Mouse (Mus musculus): ENCODE measurements around the gene Nop58. TPM values are rescaled to one million over a fixed set of nuclear protein-coding genes. Genes with fewer than 3 reads are reported as not detected.
"Not testable (repeated sequence)": the region's sequence is repeated elsewhere in the genome, so short reads cannot be mapped to it uniquely, and the experiment has no call there.

The Nop58 gene
- polyA plus RNA-seq, 1 experiment from 2014 or later = 158 TPM

DNA sequence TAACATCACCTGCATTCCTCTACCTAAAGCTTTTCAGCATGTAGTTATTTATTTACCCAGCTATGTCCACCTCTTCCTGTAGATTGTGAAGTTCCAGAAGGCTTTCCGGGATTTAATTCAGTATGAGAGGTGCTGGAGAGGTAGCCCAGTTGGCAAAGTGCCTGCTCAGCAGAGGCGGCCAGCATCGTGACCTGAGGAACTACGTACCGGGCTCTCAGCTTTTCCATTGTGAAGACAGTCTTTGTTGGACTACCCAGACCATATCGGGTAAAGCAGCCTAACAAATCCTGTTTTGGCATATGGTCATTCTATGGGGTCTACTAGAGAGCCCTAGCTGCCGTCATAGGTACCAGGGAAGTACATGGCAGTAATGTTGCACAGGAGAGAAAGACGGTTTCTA is 45.3 kb downstream of the Nop58 start:
- Histone ChIP-seq H3K27me3 (replicated peaks) (no peaks in the 10 kb centered on the region), H3K4me1 (peaks cover 9% of the 10 kb centered on the region), H3K9me3 (no peaks in the 10 kb centered on the region), H3K27ac (replicated peaks) (no peak overlapping the region), H3K9ac (no peak overlapping the region), H3K4me3 (no peak overlapping the region), H3K4me2 (no peak overlapping the region), H3K36me3 (no peaks in the 10 kb centered on the region)
- ATAC-seq (ENCODE audit: extremely low read depth, insufficient number of reproducible peaks, low FRiP score, low TSS enrichment) = no peak
- 76% methylated on average over 8 of the region's 8 CpGs for WGBS

DNA sequence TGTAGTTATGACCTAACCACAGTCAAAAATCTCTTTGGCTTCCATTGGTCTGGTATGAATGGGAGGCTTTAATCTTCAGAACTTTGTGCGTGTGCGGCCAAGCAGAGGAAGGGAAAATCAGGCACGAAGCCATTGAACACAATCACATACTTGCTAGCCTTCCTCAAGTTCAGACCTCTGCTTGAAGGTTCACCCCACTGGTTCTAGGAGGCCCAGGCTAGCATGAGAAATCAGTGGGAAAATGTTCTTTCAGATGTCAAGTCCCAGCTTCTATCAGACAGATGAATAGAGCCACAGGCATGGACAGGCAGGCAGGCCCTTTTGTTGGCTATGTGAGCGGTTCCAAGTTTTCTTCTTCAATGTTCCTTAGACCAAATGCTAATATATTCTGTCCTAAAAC is 46.0 kb downstream of the Nop58 start:
- no peak overlapping the region for H3K27ac ChIP-seq (replicated peaks)
- H3K9me3 ChIP-seq = no peaks in the 10 kb centered on the region
- peaks cover 4% of the 10 kb centered on the region for H3K4me1 ChIP-seq
- no peak overlapping the region for H3K4me3 ChIP-seq
- H3K4me2 ChIP-seq = no peak overlapping the region
- no peak for ATAC-seq (ENCODE audit: extremely low read depth, insufficient number of reproducible peaks, low FRiP score, low TSS enrichment)
- H3K27me3 ChIP-seq (replicated peaks) = no peaks in the 10 kb centered on the region
- WGBS = 89% methylated on average over 4 of the region's 4 CpGs
- H3K36me3 ChIP-seq = no peaks in the 10 kb centered on the region
- H3K9ac ChIP-seq = no peak overlapping the region

DNA sequence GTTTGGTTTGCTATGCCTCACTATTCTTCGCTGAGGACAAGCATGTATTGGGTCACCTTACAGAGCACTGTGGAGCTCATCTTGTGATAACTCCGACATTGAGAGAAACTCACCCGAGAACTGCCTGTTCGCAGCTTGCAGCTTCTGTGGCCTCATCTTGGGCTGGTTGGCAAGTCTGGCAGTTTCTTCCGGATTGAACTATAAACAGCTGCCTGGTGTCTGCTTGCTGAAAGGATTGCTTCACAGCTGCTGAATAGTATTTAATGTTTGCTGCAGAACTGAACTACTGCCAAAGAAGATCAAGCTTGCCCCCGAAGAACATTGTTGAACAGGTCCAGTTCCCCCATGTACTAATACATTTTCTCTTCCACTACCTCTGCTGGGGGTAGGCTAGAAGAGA is 49.3 kb downstream of the Nop58 start:
- H3K9me3 ChIP-seq = no peaks in the 10 kb centered on the region
- no peaks in the 10 kb centered on the region for H3K27me3 ChIP-seq (replicated peaks)
- WGBS = 53% methylated on average over 6 of the region's 6 CpGs
- ATAC-seq (ENCODE audit: extremely low read depth, insufficient number of reproducible peaks, low FRiP score, low TSS enrichment) = no peak
- H3K9ac ChIP-seq = no peak overlapping the region
- H3K27ac ChIP-seq (replicated peaks) = no peak overlapping the region
- H3K4me1 ChIP-seq = 0 out of 2 replicates have a peak, but pooled peaks cover 4% of the 10 kb centered on the region
- H3K4me2 ChIP-seq = no peak overlapping the region
- H3K36me3 ChIP-seq = no peaks in the 10 kb centered on the region
- H3K4me3 ChIP-seq = no peak overlapping the region

DNA sequence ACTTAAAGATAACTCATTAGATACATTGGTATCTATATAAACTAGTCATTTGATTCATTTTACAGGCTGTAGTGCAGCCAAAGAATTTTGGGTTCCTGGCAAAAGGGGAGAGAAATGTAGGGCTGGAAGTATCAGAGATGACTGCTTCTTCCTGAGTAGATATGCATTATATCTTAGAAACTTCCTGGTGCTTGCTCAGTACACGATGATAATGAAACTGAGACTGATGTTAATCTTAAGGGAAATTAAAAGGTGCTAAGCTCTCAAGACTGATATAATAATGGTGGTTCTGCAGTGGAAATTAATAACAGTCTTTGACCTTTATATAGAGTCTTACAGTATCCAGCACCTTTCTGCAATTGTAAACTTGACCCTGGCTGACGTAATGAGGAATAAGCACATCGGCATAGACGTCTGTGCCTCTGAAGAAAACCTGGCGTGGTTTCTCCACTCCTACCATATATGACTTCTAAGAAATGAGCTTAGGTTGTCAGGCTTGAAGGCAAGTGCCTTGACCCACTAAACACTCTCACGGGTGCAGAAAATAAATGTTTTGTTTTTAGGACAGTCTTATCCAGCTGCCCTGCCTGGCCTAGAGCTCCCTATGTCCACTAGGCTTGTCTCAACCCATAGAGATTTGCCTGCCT is 54.1 kb downstream of the Nop58 start:
- no peak overlapping the region for H3K4me2 ChIP-seq
- H3K9me3 ChIP-seq = no peaks in the 10 kb centered on the region
- peak overlapping the region; percentile 50 for H3K27ac ChIP-seq (replicated peaks)
- WGBS = 60% methylated on average over 6 of the region's 6 CpGs
- no peak overlapping the region for H3K9ac ChIP-seq
- H3K4me3 ChIP-seq = no peak overlapping the region
- H3K27me3 ChIP-seq (replicated peaks) = no peaks in the 10 kb centered on the region
- H3K36me3 ChIP-seq = no peaks in the 10 kb centered on the region
- no peak for ATAC-seq (ENCODE audit: extremely low read depth, insufficient number of reproducible peaks, low FRiP score, low TSS enrichment)
- H3K4me1 ChIP-seq = peaks cover 11% of the 10 kb centered on the region; the same call in 1 of the 2 replicates

DNA sequence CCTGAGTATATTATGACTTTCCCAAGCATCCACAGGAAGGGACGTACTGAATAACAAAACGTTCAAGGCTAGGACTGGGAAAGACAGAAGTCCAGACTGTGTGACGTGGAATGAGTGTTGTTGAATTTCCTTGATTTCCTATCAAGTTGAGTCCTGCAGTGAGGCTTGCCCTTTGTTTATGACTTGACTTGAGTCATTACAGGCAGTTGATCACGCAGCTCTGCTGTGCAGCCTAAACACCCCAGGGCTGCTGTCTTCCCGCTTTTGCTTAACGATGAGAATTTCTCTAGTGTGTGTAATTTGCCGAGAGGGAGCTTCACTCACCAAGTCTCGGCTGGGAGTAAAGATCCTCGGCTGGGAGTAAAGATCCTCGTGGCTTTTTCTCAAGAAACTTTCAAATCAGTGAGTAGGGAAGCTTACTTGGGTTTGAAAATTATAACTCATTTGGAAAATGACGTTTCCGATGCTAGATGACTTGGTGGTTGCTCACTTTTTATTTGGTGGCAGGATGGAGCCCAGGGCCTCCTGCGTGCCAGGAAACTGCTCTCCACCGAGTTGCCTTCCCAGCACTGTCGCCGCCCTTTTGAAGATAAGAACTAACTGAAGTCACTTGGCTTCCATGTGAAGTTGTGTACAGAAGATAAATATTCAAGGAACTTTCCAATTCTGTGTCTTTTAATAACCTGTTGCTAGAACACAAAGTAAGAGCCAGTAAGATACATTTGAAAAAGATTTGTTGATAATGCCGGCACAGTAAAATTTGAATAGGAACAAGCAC is 55.0 kb downstream of the Nop58 start:
- whole genome bisulfite sequencing = 49% methylated on average over 17 of the region's 17 CpGs
- Histone ChIP-seq H3K4me2 (no peak overlapping the region), H3K9ac (no peak overlapping the region), H3K9me3 (no peaks in the 10 kb centered on the region), H3K27ac (replicated peaks) (peak overlapping the region; percentile 50), H3K4me1 (peaks cover 11% of the 10 kb centered on the region; the same call in 1 of the 2 replicates), H3K36me3 (no peaks in the 10 kb centered on the region), H3K4me3 (no peak overlapping the region), H3K27me3 (replicated peaks) (no peaks in the 10 kb centered on the region)
- ATAC-seq (ENCODE audit: extremely low read depth, insufficient number of reproducible peaks, low FRiP score, low TSS enrichment) = no peak

DNA sequence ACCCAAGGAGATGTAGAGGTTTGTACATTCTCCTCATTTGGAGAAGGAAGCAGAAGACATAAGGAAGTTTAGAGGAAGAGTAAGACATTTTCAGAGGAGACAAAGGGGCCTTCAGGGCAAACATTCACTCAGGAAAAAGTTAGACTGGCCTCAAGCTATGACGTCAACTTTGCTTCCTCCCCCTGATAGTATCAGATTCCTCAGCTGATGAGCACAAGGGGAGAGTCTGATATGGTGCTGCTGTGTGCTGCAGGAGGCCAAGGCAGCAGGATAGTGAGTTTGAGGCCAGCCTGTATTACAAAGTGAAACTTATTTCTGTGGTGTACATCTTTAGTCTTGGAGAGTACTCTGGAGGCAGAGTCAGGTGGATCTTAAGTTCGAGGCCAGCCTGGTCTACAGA is 64.3 kb downstream of the Nop58 start:
- 32% methylated on average over 2 of the region's 2 CpGs for WGBS
- Histone ChIP-seq H3K27me3 (replicated peaks) (no peaks in the 10 kb centered on the region), H3K4me3 (no peak overlapping the region)

DNA sequence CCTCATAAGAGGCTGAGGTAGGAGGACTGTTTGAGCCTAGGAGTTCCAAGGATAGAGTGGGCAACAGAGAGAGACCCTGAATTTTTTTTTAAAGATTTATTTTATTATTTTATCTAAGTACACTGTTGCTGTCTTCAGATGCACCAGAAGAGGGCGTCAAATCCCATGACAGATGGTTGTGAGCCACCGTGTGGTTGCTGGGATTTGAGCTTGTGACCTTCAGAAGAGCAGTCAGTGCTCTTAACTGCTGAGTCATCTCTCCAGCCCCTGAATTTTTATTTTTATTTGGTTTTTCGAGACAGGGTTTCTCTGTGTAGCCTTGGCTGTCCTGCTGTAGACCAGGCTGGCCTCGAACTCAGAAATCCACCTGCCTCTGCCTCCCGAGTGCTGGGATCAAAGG is 65.0 kb downstream of the Nop58 start:
- H3K27me3 ChIP-seq (replicated peaks); H3K27ac ChIP-seq (replicated peaks); H3K4me2 ChIP-seq; H3K36me3 ChIP-seq; ATAC-seq (ENCODE audit: extremely low read depth, insufficient number of reproducible peaks, low FRiP score, low TSS enrichment); H3K9me3 ChIP-seq; H3K4me3 ChIP-seq; H3K4me1 ChIP-seq; H3K9ac ChIP-seq: not testable (repeated sequence)
- WGBS = 70% methylated on average over 5 of the region's 5 CpGs

More for the DNA sequence above, 64.3 kb downstream of the Nop58 start:
- H3K4me1 ChIP-seq = no peaks in the 10 kb centered on the region
- no peaks in the 10 kb centered on the region for H3K36me3 ChIP-seq
- ATAC-seq (ENCODE audit: extremely low read depth, insufficient number of reproducible peaks, low FRiP score, low TSS enrichment) = no peak
- H3K4me2 ChIP-seq = no peak overlapping the region
- H3K9me3 ChIP-seq = no peaks in the 10 kb centered on the region
- no peak overlapping the region for H3K27ac ChIP-seq (replicated peaks)
- H3K9ac ChIP-seq = no peak overlapping the region

DNA sequence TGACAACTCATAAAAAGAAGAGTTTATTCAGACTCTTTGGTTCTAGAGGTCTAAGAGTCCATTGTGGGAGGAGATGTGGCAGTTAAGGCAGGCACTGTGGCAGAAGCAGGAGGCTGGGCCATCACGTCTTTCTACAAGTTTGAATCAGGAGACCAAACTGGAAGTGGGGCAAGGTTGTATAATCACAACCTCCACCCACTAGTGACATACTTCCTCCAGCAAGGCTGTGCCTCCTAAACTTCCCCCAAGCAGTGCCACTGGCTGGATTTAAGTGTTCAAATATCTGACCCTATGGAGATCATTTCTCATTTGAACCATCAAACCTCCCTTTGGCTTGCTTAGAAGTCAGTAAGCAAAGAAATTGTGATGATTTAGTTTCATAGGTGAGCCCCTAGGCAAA is 70.5 kb downstream of the Nop58 start:
- H3K27ac ChIP-seq (replicated peaks) = no peak overlapping the region
- H3K9ac ChIP-seq = no peak overlapping the region
- H3K36me3 ChIP-seq = no peaks in the 10 kb centered on the region
- no peak overlapping the region for H3K4me3 ChIP-seq
- ATAC-seq (ENCODE audit: extremely low read depth, insufficient number of reproducible peaks, low FRiP score, low TSS enrichment) = no peak
- no peaks in the 10 kb centered on the region for H3K4me1 ChIP-seq
- no peak overlapping the region for H3K4me2 ChIP-seq
- 69% methylated on average over 1 of the region's 1 CpGs for WGBS
- no peaks in the 10 kb centered on the region for H3K27me3 ChIP-seq (replicated peaks)
- no peaks in the 10 kb centered on the region for H3K9me3 ChIP-seq

DNA sequence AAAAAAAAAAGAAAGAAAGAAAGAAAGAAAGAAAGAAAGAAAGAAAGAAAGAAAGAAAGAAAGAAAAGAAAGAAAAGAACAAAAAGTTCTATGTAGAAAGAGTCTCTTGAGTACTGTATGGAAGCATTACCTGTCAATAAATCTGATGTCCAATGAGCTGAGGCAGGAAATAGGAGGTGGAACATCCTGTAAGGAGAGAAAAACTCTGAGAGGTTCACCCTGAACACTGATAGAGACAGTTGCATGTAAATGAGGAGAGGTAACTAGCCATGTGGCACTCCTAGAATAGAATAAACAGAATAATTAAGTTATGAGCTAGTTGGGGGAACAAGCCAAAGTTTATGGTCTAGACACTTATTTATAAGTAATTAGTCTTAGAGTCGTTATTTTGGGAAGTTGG is 73.6 kb downstream of the Nop58 start:
- Histone ChIP-seq H3K9ac (no peak overlapping the region), H3K4me3 (no peak overlapping the region), H3K4me1 (no peaks in the 10 kb centered on the region; the same call in 1 of the 2 replicates), H3K27me3 (replicated peaks) (no peaks in the 10 kb centered on the region), H3K27ac (replicated peaks) (no peak overlapping the region), H3K36me3 (no peaks in the 10 kb centered on the region), H3K9me3 (no peaks in the 10 kb centered on the region), H3K4me2 (no peak overlapping the region)
- no peak for ATAC-seq (ENCODE audit: extremely low read depth, insufficient number of reproducible peaks, low FRiP score, low TSS enrichment)
- WGBS = 84% methylated on average over 1 of the region's 1 CpGs

DNA sequence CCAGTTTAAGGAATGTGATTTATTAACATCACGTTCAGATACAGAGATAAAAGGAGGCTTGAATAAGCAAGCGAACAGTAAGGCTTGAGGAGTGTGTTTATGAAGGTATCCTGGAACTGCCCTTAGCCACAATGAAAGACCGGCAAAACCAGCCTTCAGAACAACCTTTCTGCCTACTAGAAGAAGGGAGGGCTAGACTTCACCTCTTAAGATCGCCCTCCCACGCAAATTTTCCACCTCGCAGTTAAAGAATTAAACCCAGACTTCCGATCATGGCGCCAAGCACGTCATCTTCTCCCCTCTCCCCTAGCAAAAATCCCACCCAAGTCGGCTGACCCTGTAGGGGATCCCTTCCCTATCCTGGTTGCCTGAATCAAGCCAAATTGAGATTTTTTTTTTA is 77.4 kb downstream of the Nop58 start:
- Histone ChIP-seq H3K27ac (replicated peaks) (peak overlapping the region; percentile 99), H3K4me1 (peaks cover 13% of the 10 kb centered on the region), H3K36me3 (no peaks in the 10 kb centered on the region), H3K4me2 (peak overlapping the region; percentile 92), H3K4me3 (peak overlapping the region; percentile 84), H3K27me3 (replicated peaks) (no peaks in the 10 kb centered on the region), H3K9ac (peak overlapping the region; percentile 98), H3K9me3 (no peaks in the 10 kb centered on the region)
- ATAC-seq (ENCODE audit: extremely low read depth, insufficient number of reproducible peaks, low FRiP score, low TSS enrichment) = no peak
- WGBS = 7% methylated on average over 10 of the region's 10 CpGs

DNA sequence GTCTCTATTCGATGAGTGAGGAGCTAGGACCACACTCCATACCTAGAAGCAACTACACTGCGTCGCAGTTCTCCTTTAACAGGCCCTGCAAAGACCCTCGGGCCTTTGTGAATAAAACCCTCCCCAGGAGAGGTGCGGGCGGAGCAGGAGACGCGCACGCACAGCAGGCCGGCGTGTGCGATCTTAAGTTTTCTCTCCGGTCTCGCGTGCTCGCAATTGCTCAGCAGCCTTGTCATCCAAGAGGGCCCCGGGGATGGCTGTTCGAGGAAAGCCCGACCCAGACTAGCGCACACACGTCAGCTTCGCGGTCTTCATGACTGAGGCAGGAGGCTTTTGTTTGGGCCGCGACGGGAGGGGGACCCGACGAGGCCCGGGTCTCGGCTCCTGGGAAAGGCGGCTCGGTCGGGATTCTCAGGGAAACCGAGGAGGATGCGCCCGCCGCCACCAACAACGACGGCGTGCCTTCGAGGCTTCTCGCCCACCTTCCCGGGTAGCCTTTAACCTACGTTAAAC is 77.9 kb downstream of the Nop58 start:
- Histone ChIP-seq H3K4me1 (peaks cover 13% of the 10 kb centered on the region), H3K9ac (peak overlapping the region; percentile 98), H3K27me3 (replicated peaks) (no peaks in the 10 kb centered on the region), H3K36me3 (no peaks in the 10 kb centered on the region), H3K4me3 (peak overlapping the region; percentile 84), H3K27ac (replicated peaks) (peak overlapping the region; percentile 99), H3K9me3 (no peaks in the 10 kb centered on the region), H3K4me2 (peak overlapping the region; percentile 92)
- peak; percentile 40 for ATAC-seq (ENCODE audit: extremely low read depth, insufficient number of reproducible peaks, low FRiP score, low TSS enrichment)
- under 1% methylated on average over 44 of the region's 44 CpGs for WGBS
